Mouse (Mus musculus): ENCODE data around the gene Nck2.

DNA sequence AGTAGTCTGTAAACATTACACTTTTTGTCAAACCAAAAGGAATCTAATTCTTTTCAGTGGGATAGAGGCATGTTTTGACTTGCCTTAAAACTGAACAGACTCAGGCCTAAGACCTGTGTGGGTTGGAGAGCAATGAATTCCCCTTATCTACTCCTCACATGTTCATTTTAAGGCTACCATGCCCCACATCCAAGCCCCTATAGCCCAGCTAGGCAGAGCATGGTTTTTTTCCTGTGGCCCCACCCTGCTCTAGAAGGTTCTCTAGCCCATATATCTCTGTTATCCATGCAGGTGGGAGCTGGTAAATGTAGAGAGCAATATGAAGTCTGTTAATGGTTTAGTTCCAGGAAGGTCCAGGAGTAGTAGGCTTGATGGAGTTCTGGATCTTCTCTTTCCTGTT is 155.1 kb downstream of the Nck2 start:
- TF ChIP-seq CTCF (IDR thresholded peaks at IDR 0.05; ENCODE audit: low read depth) (no peak), EP300 (IDR thresholded peaks at IDR 0.05; ENCODE audit: low read depth) (no peak)

Data from liver, postnatal 0 days (tissue).